Mouse (Mus musculus) midbrain, embryonic 13.5 days (tissue): ENCODE measurements at regions not wholly inside any gene's neighbourhood (a gene's known extent, or its start where the extent isn't known, plus 50 kb on each side); places are given as distances from the start of the nearest gene placed in this dataset.

ENCODE experiments used
- ATAC-seq: fragments of 200-750 bp; cut with Nextera tagmentation; 2 replicates; pipeline ENCODE4 v1.8.0; 2017; ENCODE audit warnings: mild to moderate bottlenecking, moderate TSS enrichment, moderate library complexity
- H3K27ac ChIP-seq: fragments of 300-500 bp; sonication (generic); 2 replicates; pipeline ENCODE4 v1.5.1; 2015; ENCODE audit warnings: inconsistent platforms, mild to moderate bottlenecking, moderate library complexity
- H3K27me3 ChIP-seq: fragments of 300-500 bp; sonication (generic); 2 replicates; pipeline ENCODE4 v1.6.1; 2015; ENCODE audit warnings: mild to moderate bottlenecking, inconsistent platforms
- H3K36me3 ChIP-seq: fragments of 300-500 bp; sonication (generic); 2 replicates; pipeline ENCODE4 v1.6.1; 2015; ENCODE audit warnings: mild to moderate bottlenecking, inconsistent platforms
- H3K4me1 ChIP-seq: fragments of 300-500 bp; sonication (generic); replicated peaks from 2 replicates; pipeline ENCODE4 v1.6.1; 2015; ENCODE audit warnings: inconsistent platforms
- H3K4me2 ChIP-seq: fragments of 300-500 bp; sonication (generic); replicated peaks from 2 replicates; pipeline ENCODE4 v1.6.1; 2015; ENCODE audit warnings: moderate library complexity, mild to moderate bottlenecking, inconsistent platforms
- H3K4me3 ChIP-seq: fragments of 300-500 bp; sonication (generic); replicated peaks from 2 replicates; pipeline ENCODE4 v1.5.1; 2015; ENCODE audit warnings: mild to moderate bottlenecking, inconsistent platforms
- H3K9ac ChIP-seq: fragments of 300-500 bp; sonication (generic); replicated peaks from 2 replicates; pipeline ENCODE4 v1.6.1; 2015; ENCODE audit warnings: mild to moderate bottlenecking, inconsistent platforms
- H3K9me3 ChIP-seq: fragments of 300-500 bp; sonication (generic); 2 replicates; pipeline ENCODE4 v1.6.1; 2016; ENCODE audit warnings: mild to moderate bottlenecking, inconsistent platforms
- WGBS: fragments of 180-500 bp; shearing (Covaris S2); methylation state at CpG from one replicate; pipeline ENCODE4 v1.1.7; 2015; 5-methylcytosine and 5-hydroxymethylcytosine counted together

DNA sequence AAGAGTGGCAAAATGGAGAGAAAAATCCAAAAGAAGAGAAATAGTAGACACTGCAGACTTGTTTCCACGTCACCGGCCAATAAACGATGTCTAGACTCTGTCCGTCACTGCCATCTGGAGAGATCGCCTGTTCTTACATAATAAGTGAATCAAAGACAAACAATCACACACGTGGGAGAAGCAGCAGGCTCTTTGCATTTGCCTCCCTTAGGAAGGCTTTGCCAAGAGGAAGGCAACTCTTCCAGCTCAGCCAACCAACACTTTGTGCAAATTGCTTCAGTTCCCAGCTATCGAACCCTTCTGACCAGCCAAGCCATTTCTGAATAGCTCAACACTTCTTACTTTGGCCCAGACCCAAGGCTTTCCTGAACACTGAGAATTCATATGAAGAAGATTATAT lies 432.8 kb downstream of the 1700129C05Rik start:
- Histone ChIP-seq H3K4me3 (no peak overlapping the region), H3K9me3 (no peaks in the 10 kb centered on the region), H3K9ac (no peak overlapping the region), H3K27me3 (no peaks in the 10 kb centered on the region), H3K27ac (no peak overlapping the region), H3K4me2 (no peak overlapping the region), H3K4me1 (no peaks in the 10 kb centered on the region), H3K36me3 (no peaks in the 10 kb centered on the region)
- WGBS, result 77% methylated on average over 7 of the region's 7 CpGs
- ATAC-seq, result no peak

DNA sequence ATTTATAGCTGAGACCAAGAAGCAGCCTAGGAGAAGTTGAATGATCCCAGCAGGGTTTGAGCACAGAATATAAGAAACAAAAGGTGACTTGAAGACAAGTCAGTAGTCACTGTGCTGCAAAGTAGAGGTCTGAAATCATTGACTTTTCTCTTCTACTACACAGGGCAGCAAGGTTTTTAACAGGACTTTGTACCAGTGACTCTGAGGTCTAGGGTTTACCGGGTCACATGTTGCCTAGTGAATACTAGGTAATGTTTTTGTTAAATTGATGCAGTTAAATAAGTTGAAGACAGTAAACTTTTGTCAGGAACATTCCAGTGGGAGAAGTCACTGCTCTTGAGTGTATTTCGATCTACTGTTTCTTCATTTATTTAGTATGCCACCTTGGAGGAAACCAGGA lies 433.4 kb downstream of the 1700129C05Rik start:
- Histone ChIP-seq H3K9ac (no peak overlapping the region), H3K27ac (no peak overlapping the region), H3K27me3 (no peaks in the 10 kb centered on the region), H3K4me1 (no peaks in the 10 kb centered on the region), H3K36me3 (no peaks in the 10 kb centered on the region), H3K4me3 (no peak overlapping the region), H3K9me3 (no peaks in the 10 kb centered on the region), H3K4me2 (no peak overlapping the region)
- 94% methylated on average over 2 of the region's 2 CpGs for WGBS
- no peak for ATAC-seq

DNA sequence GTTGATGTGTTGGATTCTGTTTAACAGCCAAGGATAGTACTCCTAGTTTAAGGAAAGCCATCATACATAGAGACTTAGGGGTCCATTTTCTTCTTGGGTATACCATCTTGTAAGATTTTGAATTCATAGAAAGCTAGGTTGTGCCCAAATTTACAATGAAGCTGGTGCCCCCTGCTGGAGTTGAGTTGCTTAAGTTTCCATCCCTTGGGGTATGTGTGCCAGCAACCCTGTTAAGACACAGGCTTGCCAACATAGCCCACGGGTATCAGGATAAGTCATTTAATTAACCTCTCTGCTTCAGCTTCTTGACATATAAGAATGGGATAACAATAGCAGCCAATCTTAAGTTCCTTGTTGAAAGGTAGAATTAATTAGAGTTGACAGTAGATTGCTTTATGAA lies 440.9 kb downstream of the 1700129C05Rik start:
- Histone ChIP-seq H3K9ac (no peak overlapping the region), H3K36me3 (no peaks in the 10 kb centered on the region), H3K9me3 (no peaks in the 10 kb centered on the region), H3K27ac (no peak overlapping the region), H3K27me3 (no peaks in the 10 kb centered on the region), H3K4me2 (no peak overlapping the region), H3K4me3 (no peak overlapping the region), H3K4me1 (no peaks in the 10 kb centered on the region)
- 49% methylated on average over 1 of the region's 1 CpGs for WGBS
- no peak for ATAC-seq

DNA sequence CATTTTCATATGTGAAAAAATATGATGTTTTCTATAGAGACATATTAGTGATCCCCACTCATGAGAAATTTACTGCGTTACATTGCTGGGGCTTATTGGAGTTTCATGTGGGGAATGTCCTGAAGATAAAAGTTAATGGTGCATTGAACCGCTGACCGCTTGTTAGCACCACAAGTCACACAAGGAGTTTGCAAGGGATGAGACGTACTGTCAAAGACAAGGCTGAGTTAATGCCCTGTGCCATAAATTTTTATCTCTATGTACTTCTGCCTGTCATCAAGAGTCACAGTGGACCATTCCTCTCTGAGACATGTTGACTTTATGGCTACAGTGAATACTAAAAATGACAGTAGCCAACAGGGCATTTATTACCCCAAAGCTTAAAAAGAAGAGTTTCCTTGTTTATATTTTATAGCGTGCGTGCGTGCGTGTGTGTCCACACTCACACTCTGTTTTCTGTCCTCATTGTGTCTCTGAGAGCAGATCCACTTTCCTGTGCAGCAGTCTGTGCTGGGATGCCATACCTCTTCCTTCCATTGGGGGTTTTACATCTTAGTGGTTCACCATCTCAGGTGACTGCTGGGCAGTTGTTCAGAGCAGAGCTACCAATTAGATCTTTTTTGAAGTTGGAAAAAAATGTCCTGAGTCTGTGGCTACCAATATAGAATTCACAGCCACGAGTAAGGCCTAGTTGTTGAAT lies 451.4 kb downstream of the 1700129C05Rik start:
- H3K36me3 ChIP-seq, result no peaks in the 10 kb centered on the region
- no peak overlapping the region for H3K4me3 ChIP-seq
- H3K4me2 ChIP-seq, result no peak overlapping the region
- H3K9ac ChIP-seq, result no peak overlapping the region
- H3K27me3 ChIP-seq, result no peaks in the 10 kb centered on the region
- no peak overlapping the region for H3K27ac ChIP-seq
- WGBS, result 93% methylated on average over 9 of the region's 9 CpGs
- no peaks in the 10 kb centered on the region for H3K9me3 ChIP-seq
- ATAC-seq, result no peak
- no peaks in the 10 kb centered on the region for H3K4me1 ChIP-seq

DNA sequence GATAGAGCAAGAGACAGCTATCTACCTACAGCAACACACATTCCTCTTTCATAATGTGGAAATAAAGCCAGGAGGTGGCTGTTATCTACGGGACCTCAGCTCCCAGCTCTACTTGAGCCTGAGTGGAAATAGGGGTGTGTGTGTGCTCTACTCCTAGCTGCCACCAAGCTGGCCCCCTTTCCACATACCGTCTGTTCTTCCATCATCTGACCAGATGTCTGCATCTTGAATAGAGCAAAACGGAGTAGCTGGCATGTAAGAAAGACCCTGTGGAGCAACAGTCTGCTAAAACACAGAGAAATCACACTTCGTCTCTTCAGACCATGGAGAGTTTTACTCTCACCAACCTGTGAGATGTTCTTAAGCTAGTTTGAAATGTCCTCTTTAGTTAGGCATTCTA lies 454.9 kb downstream of the 1700129C05Rik start:
- H3K27ac ChIP-seq, result no peak overlapping the region
- no peak overlapping the region for H3K4me3 ChIP-seq
- H3K4me1 ChIP-seq, result no peaks in the 10 kb centered on the region
- WGBS, result 86% methylated on average over 4 of the region's 4 CpGs
- no peaks in the 10 kb centered on the region for H3K27me3 ChIP-seq
- no peak for ATAC-seq
- no peak overlapping the region for H3K4me2 ChIP-seq
- H3K9me3 ChIP-seq, result no peaks in the 10 kb centered on the region
- no peaks in the 10 kb centered on the region for H3K36me3 ChIP-seq
- H3K9ac ChIP-seq, result no peak overlapping the region

DNA sequence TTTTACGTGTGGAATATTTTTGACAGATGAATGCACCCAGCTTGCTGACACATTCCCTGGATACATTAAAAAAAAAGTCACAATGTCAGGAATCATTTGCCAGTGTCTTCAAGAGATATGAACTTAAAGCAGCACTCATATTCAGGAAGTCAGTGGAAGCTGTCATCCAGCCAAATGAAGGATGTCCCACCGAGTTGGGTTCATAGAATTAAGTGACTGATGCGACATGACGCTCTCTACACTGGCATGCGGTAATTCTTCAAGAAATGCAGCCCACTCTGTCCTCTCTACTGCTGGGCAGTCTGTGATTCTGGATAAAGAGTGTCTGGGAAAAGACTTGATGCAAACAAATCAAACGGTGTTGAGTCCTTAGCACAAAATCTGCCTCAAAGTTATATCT lies 463.9 kb downstream of the 1700129C05Rik start:
- H3K27me3 ChIP-seq, result no peaks in the 10 kb centered on the region
- no peak overlapping the region for H3K4me3 ChIP-seq
- H3K36me3 ChIP-seq, result no peaks in the 10 kb centered on the region
- H3K9me3 ChIP-seq, result no peaks in the 10 kb centered on the region
- no peaks in the 10 kb centered on the region for H3K4me1 ChIP-seq
- WGBS, result 85% methylated on average over 6 of the region's 6 CpGs
- ATAC-seq, result no peak
- H3K27ac ChIP-seq, result no peak overlapping the region
- H3K4me2 ChIP-seq, result no peak overlapping the region
- H3K9ac ChIP-seq, result no peak overlapping the region

DNA sequence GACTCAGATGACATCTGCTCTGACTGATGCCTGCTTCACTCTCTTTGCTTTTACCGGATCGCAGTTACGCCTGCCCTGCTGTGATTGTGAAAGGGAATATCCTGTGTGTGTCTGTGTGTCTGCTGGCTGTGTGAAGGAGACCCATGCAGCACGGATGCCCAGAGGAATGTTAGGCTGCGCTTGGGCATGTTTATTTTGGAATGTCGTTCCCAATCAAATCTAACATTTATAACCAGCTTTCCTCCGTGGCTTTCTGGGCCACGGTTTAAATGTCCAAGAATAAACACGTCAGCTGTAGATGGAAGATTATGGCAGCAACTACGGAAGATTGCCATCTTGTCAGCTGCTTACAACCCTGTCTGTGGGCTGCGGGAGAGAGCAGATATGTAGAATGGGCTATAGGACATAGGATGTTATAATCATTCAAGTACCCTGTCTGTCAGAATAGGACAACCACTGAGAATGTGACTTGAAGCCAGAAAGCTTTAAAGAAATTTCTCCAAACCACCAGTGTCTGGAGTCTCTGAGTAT lies 464.5 kb downstream of the 1700129C05Rik start:
- Histone ChIP-seq H3K36me3 (no peaks in the 10 kb centered on the region), H3K27me3 (no peaks in the 10 kb centered on the region), H3K4me2 (no peak overlapping the region), H3K9me3 (no peaks in the 10 kb centered on the region), H3K4me3 (no peak overlapping the region), H3K4me1 (no peaks in the 10 kb centered on the region), H3K27ac (no peak overlapping the region), H3K9ac (no peak overlapping the region)
- no peak for ATAC-seq
- WGBS, result 76% methylated on average over 11 of the region's 11 CpGs

DNA sequence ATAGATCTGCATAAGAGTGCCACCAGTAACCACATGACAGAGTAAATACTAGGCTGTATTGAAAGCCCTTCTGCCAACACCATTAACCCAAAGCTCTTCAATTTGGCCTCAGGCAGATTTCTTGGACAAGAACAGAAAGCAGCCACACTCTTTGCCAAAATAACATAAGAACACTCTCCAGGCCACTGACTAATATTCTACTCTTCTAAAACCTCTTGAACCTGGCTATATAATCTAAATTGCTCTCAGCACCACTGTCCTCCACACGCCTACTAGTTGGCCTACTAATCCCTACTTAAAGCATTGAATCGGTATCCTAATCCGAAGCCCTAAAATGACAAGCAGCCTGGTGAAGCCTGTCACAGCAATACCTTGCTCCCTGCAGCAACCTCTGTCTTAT lies 467.5 kb downstream of the 1700129C05Rik start:
- H3K9ac ChIP-seq, result no peak overlapping the region
- WGBS, result 41% methylated on average over 3 of the region's 3 CpGs
- no peak for ATAC-seq
- H3K27ac ChIP-seq, result no peak overlapping the region
- H3K36me3 ChIP-seq, result no peaks in the 10 kb centered on the region
- H3K4me1 ChIP-seq, result no peaks in the 10 kb centered on the region
- no peaks in the 10 kb centered on the region for H3K27me3 ChIP-seq
- H3K4me3 ChIP-seq, result no peak overlapping the region
- H3K9me3 ChIP-seq, result no peaks in the 10 kb centered on the region
- no peak overlapping the region for H3K4me2 ChIP-seq

DNA sequence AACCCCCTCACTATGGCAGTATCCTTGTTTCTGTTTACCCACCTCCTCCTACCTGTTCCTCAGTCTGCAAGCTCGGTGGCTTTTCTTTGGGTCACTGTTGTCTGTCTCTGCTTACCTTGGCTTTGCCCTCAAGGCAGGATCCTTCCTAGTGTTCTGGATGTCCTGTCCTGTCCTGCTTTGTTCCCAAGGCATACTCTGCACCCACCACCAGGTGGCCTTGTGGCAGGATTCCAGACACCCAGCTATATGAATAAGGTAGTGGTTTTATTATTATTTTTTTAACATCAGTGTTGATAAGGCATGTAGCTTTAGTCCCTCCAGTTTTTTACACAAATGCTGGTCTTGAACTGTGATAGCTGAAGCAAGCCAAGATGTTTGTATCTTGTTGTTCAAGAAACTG lies 478.7 kb downstream of the 1700129C05Rik start:
- Histone ChIP-seq H3K27me3 (no peaks in the 10 kb centered on the region), H3K9ac (no peak overlapping the region), H3K27ac (no peak overlapping the region), H3K9me3 (no peaks in the 10 kb centered on the region), H3K4me3 (no peak overlapping the region), H3K4me1 (no peaks in the 10 kb centered on the region), H3K4me2 (no peak overlapping the region), H3K36me3 (no peaks in the 10 kb centered on the region)
- 60% methylated on average over 1 of the region's 1 CpGs for WGBS
- no peak for ATAC-seq

DNA sequence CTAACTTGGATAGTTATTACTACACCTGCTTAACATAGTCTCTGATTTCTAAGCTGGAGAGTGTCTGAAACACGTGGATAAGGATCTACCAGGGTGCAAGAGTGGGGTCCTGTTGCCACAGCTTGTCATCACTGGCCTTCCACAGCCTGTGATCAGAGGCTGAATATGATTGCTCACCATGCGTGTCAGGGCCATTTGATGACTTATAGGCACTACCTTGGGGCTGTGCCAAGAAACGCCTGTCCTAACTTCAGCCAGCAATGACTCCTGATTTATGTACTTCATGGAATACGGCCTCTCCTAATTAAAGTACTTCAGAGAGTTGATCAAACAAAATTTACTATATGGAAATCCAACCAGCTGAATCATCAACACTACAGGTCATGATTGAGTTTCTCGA lies 480.1 kb downstream of the 1700129C05Rik start:
- H3K4me2 ChIP-seq, result no peak overlapping the region
- no peaks in the 10 kb centered on the region for H3K36me3 ChIP-seq
- no peak for ATAC-seq
- H3K9ac ChIP-seq, result no peak overlapping the region
- H3K27ac ChIP-seq, result no peak overlapping the region
- 87% methylated on average over 5 of the region's 5 CpGs for whole genome bisulfite sequencing
- H3K9me3 ChIP-seq, result no peaks in the 10 kb centered on the region
- no peaks in the 10 kb centered on the region for H3K4me1 ChIP-seq
- no peaks in the 10 kb centered on the region for H3K27me3 ChIP-seq
- no peak overlapping the region for H3K4me3 ChIP-seq

DNA sequence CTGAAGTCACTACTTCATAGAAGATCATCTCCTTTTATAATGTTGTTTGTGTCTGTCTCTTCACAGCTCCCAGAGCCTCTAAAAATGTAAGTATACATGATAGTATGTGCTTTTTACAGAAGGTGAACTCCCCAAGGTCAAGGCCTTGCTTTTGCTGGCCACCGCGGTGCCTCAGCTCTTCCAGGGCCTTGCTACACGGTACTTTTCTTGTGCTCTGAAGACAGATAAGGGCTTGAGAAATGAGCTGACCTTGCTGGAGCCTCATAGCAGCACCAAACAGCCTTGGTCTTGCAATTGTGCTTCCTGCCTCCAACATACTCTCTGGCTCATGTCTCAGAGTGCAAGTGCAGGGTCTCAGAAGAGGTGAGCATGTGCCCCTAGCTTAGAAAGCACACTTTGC lies 481.3 kb downstream of the 1700129C05Rik start:
- no peak overlapping the region for H3K4me3 ChIP-seq

DNA sequence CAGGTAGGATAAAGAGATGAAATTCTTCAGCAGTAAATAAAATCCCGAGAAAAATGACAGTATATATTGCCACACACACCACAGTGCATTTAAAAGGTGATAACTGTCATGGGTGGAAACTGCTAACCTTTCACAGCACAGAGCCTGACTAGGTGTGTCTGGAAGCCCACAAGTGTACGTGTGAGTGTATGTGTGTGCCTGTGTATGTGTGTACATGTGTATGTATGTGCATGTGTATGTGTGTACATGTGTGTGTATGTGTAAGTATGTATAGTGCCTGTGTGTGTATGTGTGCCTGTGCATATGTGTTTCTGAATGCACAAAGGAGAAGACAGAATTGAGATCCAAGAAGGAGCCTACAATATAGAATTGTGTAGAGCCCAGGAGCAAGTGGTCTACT lies 485.4 kb downstream of the 1700129C05Rik start:
- no peak overlapping the region for H3K4me2 ChIP-seq
- WGBS, result 68% methylated on average over 2 of the region's 2 CpGs
- no peaks in the 10 kb centered on the region for H3K9me3 ChIP-seq
- H3K27me3 ChIP-seq, result no peaks in the 10 kb centered on the region
- no peak overlapping the region for H3K9ac ChIP-seq
- H3K4me3 ChIP-seq, result no peak overlapping the region
- no peak overlapping the region for H3K27ac ChIP-seq
- H3K4me1 ChIP-seq, result no peaks in the 10 kb centered on the region
- ATAC-seq, result no peak
- no peaks in the 10 kb centered on the region for H3K36me3 ChIP-seq

More for the DNA sequence above, 481.3 kb downstream of the 1700129C05Rik start:
- Histone ChIP-seq H3K27ac (no peak overlapping the region), H3K9ac (no peak overlapping the region), H3K4me2 (no peak overlapping the region), H3K36me3 (no peaks in the 10 kb centered on the region), H3K27me3 (no peaks in the 10 kb centered on the region), H3K9me3 (no peaks in the 10 kb centered on the region), H3K4me1 (no peaks in the 10 kb centered on the region)
- ATAC-seq, result no peak
- WGBS, result 85% methylated on average over 3 of the region's 3 CpGs

DNA sequence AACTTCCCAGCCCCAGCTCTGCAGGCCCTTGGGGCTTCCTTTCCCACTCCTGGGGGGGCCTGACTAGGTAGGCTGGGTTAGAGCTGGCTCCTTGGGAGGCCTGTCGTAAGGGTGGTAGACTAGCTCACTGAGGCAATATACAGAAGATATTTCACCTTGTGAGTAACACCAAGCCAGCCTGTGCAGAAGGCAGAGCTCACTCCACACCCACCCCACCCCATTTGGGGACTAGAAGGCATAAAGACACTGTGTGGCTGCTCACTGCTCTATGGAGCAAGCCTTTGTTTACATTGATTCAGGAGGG lies 485.8 kb downstream of the 1700129C05Rik start:
- Histone ChIP-seq H3K9ac (no peak overlapping the region), H3K36me3 (no peaks in the 10 kb centered on the region), H3K27ac (no peak overlapping the region), H3K4me1 (0 out of 2 replicates have a peak, but pooled peaks cover 1% of the 10 kb centered on the region), H3K4me3 (no peak overlapping the region), H3K4me2 (no peak overlapping the region), H3K9me3 (no peaks in the 10 kb centered on the region), H3K27me3 (no peaks in the 10 kb centered on the region)
- 21% methylated on average over 1 of the region's 1 CpGs for WGBS
- no peak for ATAC-seq
